Mouse (Mus musculus) intestine, postnatal 0 days (tissue): Measurements from ENCODE around the gene Fgg. TPM values are rescaled to one million over a fixed set of nuclear protein-coding genes. Genes with fewer than 3 reads are reported as not detected.

Experiments
- ATAC-seq: fragments of 200-750 bp; cut with Nextera tagmentation; 2 replicates; pipeline ENCODE4 v1.8.0; 2017; ENCODE audit warnings: mild to moderate bottlenecking, moderate TSS enrichment, moderate library complexity
- H3K27ac ChIP-seq: fragments of 300-500 bp; sonication (generic); 2 replicates; pipeline ENCODE4 v1.5.1; 2014; ENCODE audit warnings: mild to moderate bottlenecking, low read depth, low read length, moderate library complexity
- H3K27me3 ChIP-seq: fragments of 300-500 bp; sonication (generic); replicated peaks from 2 replicates; pipeline ENCODE4 v1.6.1; 2014; ENCODE audit warnings: low read length, mixed read lengths; ENCODE audit not compliant: control insufficient read depth, insufficient read depth
- H3K36me3 ChIP-seq: fragments of 300-500 bp; sonication (generic); 2 replicates; pipeline ENCODE4 v1.6.1; 2014; ENCODE audit warnings: mild to moderate bottlenecking, moderate library complexity; ENCODE audit not compliant: control insufficient read depth, insufficient read depth
- H3K4me1 ChIP-seq: fragments of 300-500 bp; sonication (generic); replicated peaks from 2 replicates; pipeline ENCODE4 v1.6.1; 2014; ENCODE audit warnings: antibody characterized with exemption, low read length, mixed read lengths; ENCODE audit not compliant: control insufficient read depth, insufficient read depth
- H3K4me2 ChIP-seq: fragments of 300-500 bp; sonication (generic); replicated peaks from 2 replicates; pipeline ENCODE4 v1.6.1; 2014; ENCODE audit warnings: low read depth, mild to moderate bottlenecking, moderate library complexity
- H3K4me3 ChIP-seq: fragments of 300-500 bp; sonication (generic); 2 replicates; pipeline ENCODE4 v1.5.1; 2014; ENCODE audit warnings: low read depth, low read length
- H3K9ac ChIP-seq: fragments of 300-500 bp; sonication (generic); 2 replicates; pipeline ENCODE4 v1.6.1; 2014; ENCODE audit warnings: mild to moderate bottlenecking, low read depth, low read length
- H3K9me3 ChIP-seq: fragments of 300-500 bp; sonication (generic); 2 replicates; pipeline ENCODE4 v1.6.1; 2016; ENCODE audit warnings: mixed run types; ENCODE audit not compliant: control insufficient read depth
- CTCF ChIP-seq: sonication (generic); IDR thresholded peaks from 2 replicates; pipeline ENCODE4 v1.5.1; 2016; ENCODE audit warnings: low read depth, mild to moderate bottlenecking, control low read depth, antibody characterized with exemption, moderate library complexity
- WGBS: fragments of 180-500 bp; shearing (Covaris S2); extraction: QIAGEN DNeasy Blood & Tissue Kit; methylation state at CpG from one replicate; pipeline ENCODE4 v1.1.7; 2014; 5-methylcytosine and 5-hydroxymethylcytosine counted together
- polyA plus RNA-seq: library from polyadenylated mRNA; unstranded; fragments of >200 nt; fragmentation: Nextera tagmentation; extraction: Ambion mirVana; gene quantifications from 2 replicates; pipeline ENCODE4 v1.2.1, GENCODE M21; 2015

The Fgg gene
- polyA plus RNA-seq, 1 experiment from 2014 or later, result 1.2 TPM

DNA sequence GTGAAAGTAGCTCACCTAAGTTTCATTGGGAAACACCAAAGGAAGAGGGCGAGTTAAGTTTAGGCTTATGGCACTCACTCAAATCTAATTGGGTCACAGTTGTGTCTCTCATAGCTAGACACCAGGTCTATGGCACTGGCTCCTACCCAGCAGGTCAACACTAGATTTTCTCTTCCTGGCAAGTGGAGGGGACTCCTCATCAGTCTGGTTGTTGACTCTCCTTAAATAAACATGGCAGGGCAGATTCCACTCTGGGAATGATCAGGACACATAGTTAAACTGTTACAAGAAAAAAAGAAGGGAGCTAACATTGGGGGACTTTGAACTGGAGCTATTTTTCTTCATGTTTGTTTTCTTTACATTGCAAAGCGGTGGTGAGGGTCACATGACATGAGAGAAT, 12.9 kb downstream of the Fgg start:
- ATAC-seq, result peak; percentile 28; the same call in 1 of the 2 replicates
- no peaks in the 10 kb centered on the region for H3K4me1 ChIP-seq
- H3K4me3 ChIP-seq, result no peak overlapping the region
- TF ChIP-seq CTCF, result no peak
- H3K9me3 ChIP-seq, result no peaks in the 10 kb centered on the region
- H3K27ac ChIP-seq, result no peak overlapping the region
- no peaks in the 10 kb centered on the region for H3K36me3 ChIP-seq
- H3K9ac ChIP-seq, result no peak overlapping the region
- WGBS, result 59% methylated on average over 2 of the region's 2 CpGs
- H3K27me3 ChIP-seq, result no peaks in the 10 kb centered on the region
- no peak overlapping the region for H3K4me2 ChIP-seq

- Histone ChIP-seq H3K27me3 (no peaks in the 10 kb centered on the region), H3K4me2 (no peak overlapping the region)
- 83% methylated on average over 5 of the region's 5 CpGs for WGBS
These were observed 13.7 kb downstream of the Fgg start for GRCm38 (mm10) chr3:83021176-83021575.

GRCm38 (mm10) chr3:83025036-83025435, 17.5 kb downstream of the Fgg start:
- H3K36me3 ChIP-seq, result no peaks in the 10 kb centered on the region
- H3K4me3 ChIP-seq, result no peak overlapping the region
- no peaks in the 10 kb centered on the region for H3K9me3 ChIP-seq
- H3K27me3 ChIP-seq, result no peaks in the 10 kb centered on the region
- ATAC-seq, result no peak
- no peak for TF ChIP-seq CTCF
- H3K4me2 ChIP-seq, result no peak overlapping the region
- no peak overlapping the region for H3K27ac ChIP-seq
- H3K9ac ChIP-seq, result no peak overlapping the region
- WGBS, result 85% methylated on average over 6 of the region's 6 CpGs
- no peaks in the 10 kb centered on the region for H3K4me1 ChIP-seq

More at GRCm38 (mm10) chr3:83021176-83021575, 13.7 kb downstream of the Fgg start:
- Histone ChIP-seq H3K27ac (no peak overlapping the region), H3K4me3 (no peak overlapping the region), H3K36me3 (no peaks in the 10 kb centered on the region), H3K9ac (no peak overlapping the region), H3K4me1 (no peaks in the 10 kb centered on the region), H3K9me3 (no peaks in the 10 kb centered on the region)
- ATAC-seq, result no peak
- TF ChIP-seq CTCF, result no peak

DNA sequence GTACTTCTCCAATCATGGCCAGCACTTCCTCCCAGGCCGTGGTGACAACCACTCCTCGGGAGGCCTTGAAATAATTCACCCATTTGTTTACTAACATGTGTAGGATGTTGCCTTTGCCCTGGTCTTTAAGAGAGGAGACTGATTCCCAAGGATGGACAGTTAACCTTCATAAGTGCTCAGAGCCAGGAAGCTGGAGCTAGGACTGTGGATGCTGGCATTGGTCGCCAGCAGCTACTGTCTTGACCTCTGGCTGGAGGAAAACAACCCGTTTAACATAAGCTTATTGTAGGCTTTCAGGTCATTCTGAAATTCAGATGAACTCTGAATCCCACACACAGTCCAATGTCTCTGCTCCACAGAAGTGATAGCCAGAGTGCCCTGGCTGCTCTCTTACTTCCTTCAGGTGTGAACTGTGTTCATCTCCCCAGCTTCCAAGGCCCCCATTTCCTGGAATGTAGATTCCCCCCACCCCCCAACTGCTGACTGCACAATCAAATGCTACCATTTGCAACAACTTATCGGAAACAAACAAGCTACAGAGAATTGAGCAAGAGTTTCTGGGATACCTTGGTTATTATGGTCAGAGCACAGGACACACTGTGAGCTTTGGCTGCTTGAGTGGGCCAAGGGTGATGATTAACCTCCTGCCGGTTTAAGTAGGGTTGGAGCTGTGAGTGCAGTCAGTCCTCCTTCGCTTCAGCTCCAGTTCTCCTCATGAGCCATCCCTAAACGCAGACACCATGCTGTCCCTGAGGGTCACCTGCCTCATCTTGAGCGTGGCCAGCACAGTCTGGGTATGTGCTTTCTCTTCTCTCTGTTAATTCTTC, 18.2 kb downstream of the Fgg start, which contains the start of gene Fga:
Fga (plus strand) TSS at position 602 of the 827 bp plus-strand sequence.
- Histone ChIP-seq H3K4me3 (no peak within 1 kb of the TSS), H3K9me3 (no peaks in the 10 kb centered on the region), H3K4me2 (peak within 1 kb of the TSS; percentile 33), H3K36me3 (no peaks in the 10 kb centered on the region), H3K4me1 (no peaks in the 10 kb centered on the region), H3K9ac (no peak within 1 kb of the TSS), H3K27ac (no peak within 1 kb of the TSS; the same call in 1 of the 2 replicates), H3K27me3 (no peaks in the 10 kb centered on the region)
- ATAC-seq, result peak; percentile 73
- TF ChIP-seq CTCF, result no peak
- WGBS, result 53% methylated on average over 9 of the region's 9 CpGs

- no peaks in the 10 kb centered on the region for H3K4me1 ChIP-seq
- H3K36me3 ChIP-seq, result no peaks in the 10 kb centered on the region
- no peak overlapping the region for H3K4me2 ChIP-seq
- H3K27ac ChIP-seq, result no peak overlapping the region
- TF ChIP-seq CTCF, result no peak
- H3K9ac ChIP-seq, result no peak overlapping the region
- no peaks in the 10 kb centered on the region for H3K9me3 ChIP-seq
- ATAC-seq, result no peak
- H3K27me3 ChIP-seq, result no peaks in the 10 kb centered on the region
- H3K4me3 ChIP-seq, result no peak overlapping the region
- WGBS, result 94% methylated on average over 9 of the region's 9 CpGs
These were observed 20.2 kb downstream of the Fgg start for GRCm38 (mm10) chr3:83027546-83028251.

GRCm38 (mm10) chr3:83030331-83030730, 22.8 kb downstream of the Fgg start:
- no peaks in the 10 kb centered on the region for H3K27me3 ChIP-seq
- TF ChIP-seq CTCF, result no peak
- H3K9ac ChIP-seq, result no peak overlapping the region
- no peak overlapping the region for H3K4me3 ChIP-seq
- no peak overlapping the region for H3K4me2 ChIP-seq
- WGBS, result 89% methylated on average over 4 of the region's 4 CpGs
- no peaks in the 10 kb centered on the region for H3K9me3 ChIP-seq
- no peak for ATAC-seq
- no peaks in the 10 kb centered on the region for H3K4me1 ChIP-seq
- H3K27ac ChIP-seq, result no peak overlapping the region
- no peaks in the 10 kb centered on the region for H3K36me3 ChIP-seq
